Mouse (Mus musculus) 416B (cell line): ENCODE results near the gene Olfr118.
"Not testable (repeated sequence)": the region's sequence is repeated elsewhere in the genome, so short reads cannot be mapped to it uniquely, and the experiment has no call there.

ENCODE experiments used
- DNase-seq: peaks from one replicate; pipeline ENCODE4 v3.0.0; 2011; ENCODE audit warnings: low read depth

The Olfr118 gene

GRCm38 (mm10) chr17:37666688-37667087 is at the start of gene Olfr118:
TSS of gene Olfr118 (plus strand) at chr17:37666988.
- no peak for DNase-seq

- DNase-seq = no peak
Measured at GRCm38 (mm10) chr17:37627009-37627408, 39.8 kb upstream of the Olfr118 start, which contains the start of the genes Olfr115 and Olfr116. TSS of gene Olfr115 (minus strand) at chr17:37627109. TSS of gene Olfr116 (minus strand) at chr17:37627199.

- no peak for DNase-seq
Measured at GRCm38 (mm10) chr17:37663682-37664081, 3.1 kb upstream of the Olfr118 start, which contains the start of gene Olfr117. TSS of gene Olfr117 (minus strand) at chr17:37663782.

- DNase-seq = not testable (repeated sequence)
Measured at GRCm38 (mm10) chr17:37696264-37696663, 29.5 kb downstream of the Olfr118 start, which contains the start of gene Olfr119. TSS of gene Olfr119 (plus strand) at chr17:37696564.

GRCm38 (mm10) chr17:37721508-37721907 is 54.7 kb downstream of the Olfr118 start, which contains the start of gene Olfr120:
TSS of gene Olfr120 (plus strand) at chr17:37721808.
- no peak for DNase-seq
